Mouse (Mus musculus) frontal cortex, adult 2 months (tissue): ENCODE results near the gene H2al2a. TPM values are rescaled to one million over a fixed set of nuclear protein-coding genes. Genes with fewer than 3 reads are reported as not detected.
"Not testable (repeated sequence)": the region's sequence is repeated elsewhere in the genome, so short reads cannot be mapped to it uniquely, and the experiment has no call there.

Experiments used
- DNase-seq, 2 experiments: peaks; one replicate each; pipeline ENCODE4 v3.0.0; 2022; ENCODE audit warnings: low spot score in 1 of 2; ENCODE audit errors: extremely low spot score in 1 of 2
- polyA plus RNA-seq: library from polyadenylated mRNA; depleted of rRNA; stranded (reverse); fragments of >200 nt; gene quantifications from 2 replicates; pipeline ENCODE4 v1.2.3, GENCODE M21; 2012; rRNA removed

The H2al2a gene
- polyA plus RNA-seq, 1 experiment = not detected

GRCm38 (mm10) chr2:17978251-17978650 is 18.5 kb downstream of the H2al2a start:
- not testable (repeated sequence) for DNase-seq

- DNase-seq = not testable (repeated sequence)
Measured at GRCm38 (mm10) chr2:17977645-17978044, 19.1 kb downstream of the H2al2a start.

GRCm38 (mm10) chr2:17975601-17976327 is 21.0 kb downstream of the H2al2a start:
- DNase-seq = no peak

- DNase-seq = no peak
Measured at GRCm38 (mm10) chr2:17973868-17974440, 22.8 kb downstream of the H2al2a start.

GRCm38 (mm10) chr2:17973246-17973645 is 23.5 kb downstream of the H2al2a start:
- no peak for DNase-seq

GRCm38 (mm10) chr2:17972843-17973242 is 23.9 kb downstream of the H2al2a start:
- no peak for DNase-seq

- DNase-seq = no peak
Measured at GRCm38 (mm10) chr2:17971407-17971806, 25.4 kb downstream of the H2al2a start.

- DNase-seq = no peak
Measured at GRCm38 (mm10) chr2:17970662-17971061, 26.1 kb downstream of the H2al2a start.

- DNase-seq = no peak
Measured at GRCm38 (mm10) chr2:17970187-17970586, 26.6 kb downstream of the H2al2a start.

- no peak for DNase-seq
Measured at GRCm38 (mm10) chr2:17968571-17968970, 28.2 kb downstream of the H2al2a start.

GRCm38 (mm10) chr2:17968037-17968436 is 28.7 kb downstream of the H2al2a start:
- DNase-seq = not testable (repeated sequence)

- DNase-seq = no peak
Measured at GRCm38 (mm10) chr2:17959501-17959900, 37.3 kb downstream of the H2al2a start.

- no peak for DNase-seq
Measured at GRCm38 (mm10) chr2:17946875-17947274, 49.9 kb downstream of the H2al2a start.

Other genes with a start within 250 kb of the H2al2a start
- 1.5 and 1.9 TPM in 2 replicates for gene A930004D18Rik, start 40.8 kb upstream of the H2al2a start, polyA plus RNA-seq
- 3.9 and 5.3 TPM in 2 replicates for gene Skida1, start 52.1 kb upstream of the H2al2a start, polyA plus RNA-seq
- 40.7 and 44.6 TPM in 2 replicates for gene Mllt10, start 58.3 kb upstream of the H2al2a start, polyA plus RNA-seq